Mouse (Mus musculus) cerebellum, adult (tissue): ENCODE measurements around the gene Gm28102.
"Not testable (repeated sequence)": the region's sequence is repeated elsewhere in the genome, so short reads cannot be mapped to it uniquely, and the experiment has no call there.

Experiments
- ATAC-seq: cut with Nextera tagmentation; 2 replicates; pipeline ENCODE4 v1.9.2; 2017; ENCODE audit warnings: mild to moderate bottlenecking, moderate library complexity, mixed read lengths; ENCODE audit not compliant: insufficient number of reproducible peaks, low FRiP score, low TSS enrichment

Gm28102 gene

DNA sequence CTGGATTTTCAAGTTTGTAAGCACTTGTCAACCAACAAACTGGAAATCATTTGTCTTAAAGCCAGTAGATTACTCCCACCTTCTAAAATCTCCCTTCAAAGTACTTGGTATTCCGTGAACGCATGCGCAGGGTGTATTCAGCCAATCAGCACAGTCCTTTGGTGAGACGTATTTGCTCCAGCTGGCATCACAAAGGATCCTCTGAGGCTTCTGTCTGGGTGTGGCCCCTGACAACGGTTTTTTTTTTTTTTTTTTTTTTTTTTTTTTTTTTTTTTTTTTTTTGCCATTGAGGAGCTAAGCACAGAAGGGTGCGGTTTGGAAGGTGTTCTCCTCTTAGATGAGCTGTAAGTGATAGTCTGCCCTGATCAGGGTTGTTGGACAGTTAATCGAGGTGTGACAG, at the start of gene Gm28102:
Gene Gm28102 (plus strand): TSS at position 301 of the 400 bp plus-strand sequence.
- not testable (repeated sequence) for ATAC-seq
